28 mouse cellular contexts compared by ENCODE assay signal in the genomic region with DNA sequence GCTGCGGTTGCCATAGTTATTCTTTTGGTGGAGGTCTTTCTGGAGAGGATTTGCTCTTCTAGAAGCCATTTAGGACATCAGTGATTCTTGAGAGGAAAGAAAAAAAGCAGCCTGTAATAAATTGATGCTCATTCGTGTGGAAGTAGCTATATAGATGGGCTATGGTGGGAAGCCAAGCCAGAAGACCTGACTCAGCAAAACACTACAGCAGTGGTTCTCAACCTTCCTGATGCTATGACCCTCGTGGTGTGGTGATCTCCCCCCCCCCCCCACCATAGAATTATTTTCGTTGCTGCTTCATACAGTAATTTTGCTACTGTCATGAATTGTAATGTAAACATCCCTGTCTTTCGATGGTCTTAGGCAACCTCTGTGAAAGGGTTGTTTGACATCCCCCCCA. TPM values are rescaled to one million over a fixed set of nuclear protein-coding genes. Genes with fewer than 3 reads are reported as not detected.
"Had no signal": no experiment of that assay in that cellular context is flagged by ENCODE, and none has a peak within 500 bp of the region (broad histone marks: within the 10 kb centered on the region; RNA-seq: fewer than 3 reads in every experiment).

No protein-coding gene starts in this region.

- H3K4me2 ChIP-seq: embryonic facial prominence, embryonic 12.5 days; embryonic facial prominence, embryonic 13.5 days; embryonic facial prominence, embryonic 15.5 days; forebrain, embryonic 12.5 days; forebrain, embryonic 13.5 days; forebrain, embryonic 15.5 days; heart, embryonic 11.5 days had no signal

- H3K27me3 ChIP-seq: embryonic facial prominence, embryonic 12.5 days; embryonic facial prominence, embryonic 13.5 days; embryonic facial prominence, embryonic 15.5 days; forebrain, embryonic 12.5 days; forebrain, embryonic 13.5 days; forebrain, embryonic 15.5 days had no signal

- ATAC-seq: forebrain, embryonic 13.5 days; forebrain, embryonic 14.5 days; forebrain, embryonic 15.5 days; forebrain, embryonic 16.5 days; forebrain, postnatal 0 days had no signal

- DNase-seq: cerebellum, postnatal 10 days; cerebellum, postnatal 14 days; cerebellum, postnatal 25 days; cerebellum, postnatal 36 days; embryo, embryonic 11 days; forebrain, postnatal 0 days; gastrocnemius, adult 2 months; gastrocnemius, postnatal 10 days; gastrocnemius, postnatal 14 days; gastrocnemius, postnatal 25 days; gastrocnemius, postnatal 36 days; heart, adult 11 months; heart, adult 18-20 months; heart, adult 2 months had no signal

- H3K9me3 ChIP-seq: embryonic facial prominence, embryonic 10.5 days; embryonic facial prominence, embryonic 12.5 days; embryonic facial prominence, embryonic 13.5 days; embryonic facial prominence, embryonic 15.5 days; forebrain, embryonic 13.5 days; forebrain, embryonic 15.5 days; heart, embryonic 10.5 days had no signal

- H3K4me1 ChIP-seq: embryonic facial prominence, embryonic 10.5 days; embryonic facial prominence, embryonic 12.5 days; embryonic facial prominence, embryonic 13.5 days; embryonic facial prominence, embryonic 15.5 days; forebrain, embryonic 10.5 days; forebrain, embryonic 12.5 days; forebrain, embryonic 13.5 days; forebrain, embryonic 15.5 days; heart, embryonic 10.5 days had no signal

- H3K4me3 ChIP-seq: embryonic facial prominence, embryonic 10.5 days; embryonic facial prominence, embryonic 12.5 days; embryonic facial prominence, embryonic 13.5 days; embryonic facial prominence, embryonic 15.5 days; erythroblast, embryonic 14.5 days; forebrain, embryonic 10.5 days; forebrain, embryonic 12.5 days; forebrain, embryonic 13.5 days; forebrain, embryonic 15.5 days; gastrocnemius, adult 2 months; heart, adult 2 months; heart, embryonic 10.5 days had no signal

- H3K9ac ChIP-seq: embryonic facial prominence, embryonic 12.5 days; embryonic facial prominence, embryonic 13.5 days; embryonic facial prominence, embryonic 15.5 days; forebrain, embryonic 12.5 days; forebrain, embryonic 13.5 days; forebrain, embryonic 15.5 days; forebrain, postnatal 0 days had no signal

- H3K36me3 ChIP-seq: embryonic facial prominence, embryonic 10.5 days; embryonic facial prominence, embryonic 12.5 days; embryonic facial prominence, embryonic 13.5 days; embryonic facial prominence, embryonic 15.5 days; forebrain, embryonic 10.5 days; forebrain, embryonic 12.5 days; forebrain, embryonic 15.5 days; heart, embryonic 10.5 days had no signal

- H3K27ac ChIP-seq: embryonic facial prominence, embryonic 10.5 days; embryonic facial prominence, embryonic 12.5 days; embryonic facial prominence, embryonic 13.5 days; embryonic facial prominence, embryonic 15.5 days; forebrain, embryonic 10.5 days; forebrain, embryonic 12.5 days; forebrain, embryonic 13.5 days; forebrain, embryonic 15.5 days; gastrocnemius, adult 2 months; heart, adult 2 months; heart, embryonic 10.5 days had no signal

RNA-seq across cellular contexts. Expression of a gene that starts 41.0 kb away (rescaled TPM):
- polyA plus RNA-seq: erythroblast, embryonic 14.5 days; forebrain, embryonic 11.5 days had no signal
